Mouse (Mus musculus) left cerebral cortex, postnatal 36 days (tissue): ENCODE measurements at regions not wholly inside any gene's neighbourhood (a gene's known extent, or its start where the extent isn't known, plus 50 kb on each side); places are given as distances from the start of the nearest gene placed in this dataset.

Experiments used
- DNase-seq, 2 experiments: peaks; one replicate each; pipeline ENCODE4 v3.0.0; 2021 to 2022; ENCODE audit warnings: low spot score in 2 of 2, mixed read lengths in 1 of 2
- intact Hi-C: fragments of 180-260 bp; cut with DNase I; formaldehyde crosslinking; loops from one replicate; pipeline ENCODE4 v1.15.1; 2025

DNA sequence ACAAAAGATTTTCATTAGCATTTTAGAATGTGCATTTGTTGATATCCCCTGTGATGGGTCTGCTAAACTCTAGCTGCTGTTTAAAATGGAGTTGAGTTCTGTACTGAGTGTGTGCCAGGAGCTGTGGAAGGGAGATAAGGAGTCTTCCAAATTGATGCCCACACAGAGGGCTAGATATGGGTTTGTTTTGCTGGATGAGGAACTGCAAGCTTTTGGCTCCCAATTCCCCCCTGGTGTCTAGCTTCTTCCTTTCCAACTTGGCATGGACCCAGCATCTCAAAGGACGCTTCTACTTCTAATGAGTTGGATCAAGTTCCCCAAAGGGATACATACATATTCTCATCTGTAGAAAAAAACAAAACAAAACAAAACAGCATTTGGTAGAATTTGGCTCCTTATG is 577.0 kb upstream of the Large1 start:
- peak; percentile 5 to 11 for DNase-seq
- intact Hi-C loops: no loop called here

DNA sequence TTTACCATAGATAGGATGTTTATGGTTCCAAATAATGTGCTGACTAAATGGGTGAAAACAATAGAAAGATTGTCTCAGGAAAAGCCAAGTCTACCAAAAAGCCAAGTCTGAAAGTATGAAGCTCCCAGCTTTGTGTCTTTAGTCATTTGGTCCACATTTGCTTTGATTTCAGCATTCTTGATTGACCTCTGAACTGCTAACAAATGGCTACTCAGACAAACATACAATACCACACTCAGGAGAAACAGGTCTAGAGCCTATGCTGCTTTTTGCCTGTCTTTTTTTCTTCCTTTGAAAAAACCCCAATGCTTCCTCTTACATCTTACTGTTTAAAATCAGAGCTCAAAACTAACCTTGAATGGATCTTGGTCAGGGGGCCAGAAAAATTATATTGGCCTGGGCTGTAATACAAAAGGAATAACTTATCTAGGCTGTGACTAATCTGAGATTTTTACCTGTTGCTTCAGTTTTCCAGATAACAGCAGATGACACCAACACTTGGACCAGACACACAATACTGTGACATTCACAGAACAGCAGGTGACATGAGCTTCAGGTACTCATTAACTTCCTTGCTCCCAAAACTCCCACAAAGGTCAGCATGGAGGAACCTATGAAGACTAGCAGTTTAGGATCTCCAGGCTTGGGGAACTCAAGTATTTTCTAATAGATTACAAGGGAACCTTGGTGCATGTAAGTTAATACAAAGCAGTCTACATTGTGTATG is 572.3 kb upstream of the Large1 start:
- no peak for DNase-seq
- intact Hi-C loops: no loop called here

GRCm38 (mm10) chr8:73923181-73923580 is 569.8 kb upstream of the Large1 start:
- intact Hi-C loops: no loop called here
- peak; percentile 7 to 11 for DNase-seq

- peak in 1 of 2 experiments; percentile 10 for DNase-seq
Measured at GRCm38 (mm10) chr8:73921158-73921557, 567.8 kb upstream of the Large1 start.

DNA sequence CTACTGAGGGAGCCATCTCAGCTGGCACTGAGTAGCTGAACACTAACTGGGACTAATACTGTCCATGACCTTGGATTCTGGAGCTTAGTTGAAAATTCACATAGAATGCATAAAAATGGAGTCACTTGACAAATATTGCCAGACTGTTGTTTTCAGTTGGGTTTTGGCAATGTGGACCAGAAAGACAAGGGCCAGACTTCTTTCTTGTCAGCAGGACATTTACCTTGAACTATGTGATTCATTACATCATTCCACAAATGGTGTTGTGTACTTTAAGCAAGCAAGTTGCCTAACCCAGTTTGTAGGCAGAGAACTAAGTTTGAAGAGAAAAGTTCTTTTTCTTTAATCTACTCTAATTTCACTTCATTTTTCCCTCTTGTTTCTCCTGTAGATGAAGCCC is 567.2 kb upstream of the Large1 start:
- no peak for DNase-seq
- intact Hi-C loops: no loop called here

More at GRCm38 (mm10) chr8:73921158-73921557, 567.8 kb upstream of the Large1 start:
- intact Hi-C loops: no loop called here

DNA sequence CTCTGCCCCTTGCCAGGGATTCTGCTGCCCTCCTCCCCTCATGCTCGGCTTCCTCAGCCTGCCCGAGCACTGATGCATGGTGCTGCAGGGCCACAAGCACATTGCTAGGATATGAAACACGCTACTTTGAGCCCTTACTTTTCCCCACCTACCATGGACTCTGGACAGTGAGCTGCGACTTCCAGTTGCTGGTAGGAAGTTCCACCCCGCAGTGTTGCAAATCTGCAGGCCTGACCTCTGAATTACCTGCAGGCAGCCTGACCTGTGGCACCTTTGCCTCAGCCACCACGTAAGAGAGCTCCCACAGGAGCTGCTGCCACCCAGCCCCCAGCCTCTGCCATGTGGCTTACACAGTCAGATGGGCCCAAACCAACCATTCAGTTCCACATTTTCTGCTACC is 551.7 kb upstream of the Large1 start:
- DNase-seq: no peak
- intact Hi-C loops: no loop called here

DNA sequence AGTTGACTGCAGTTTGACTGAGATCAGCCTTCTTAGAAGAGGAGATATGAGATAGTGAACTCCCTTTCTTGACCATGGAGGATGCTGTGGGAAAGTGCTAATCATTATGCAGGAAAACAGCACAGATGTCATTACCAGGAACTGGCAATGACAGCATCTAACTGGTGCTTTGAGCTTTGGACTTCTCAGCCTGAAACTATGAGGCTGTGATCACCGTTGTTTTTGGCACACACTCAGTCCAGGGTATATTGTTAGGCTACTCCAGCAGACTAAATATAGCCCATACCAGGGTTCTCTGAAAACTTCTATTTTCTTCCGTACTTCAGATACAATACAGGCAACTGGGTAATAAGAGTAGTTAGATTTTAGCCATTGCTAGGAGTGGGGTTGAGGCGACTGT is 550.5 kb upstream of the Large1 start:
- no peak for DNase-seq

DNA sequence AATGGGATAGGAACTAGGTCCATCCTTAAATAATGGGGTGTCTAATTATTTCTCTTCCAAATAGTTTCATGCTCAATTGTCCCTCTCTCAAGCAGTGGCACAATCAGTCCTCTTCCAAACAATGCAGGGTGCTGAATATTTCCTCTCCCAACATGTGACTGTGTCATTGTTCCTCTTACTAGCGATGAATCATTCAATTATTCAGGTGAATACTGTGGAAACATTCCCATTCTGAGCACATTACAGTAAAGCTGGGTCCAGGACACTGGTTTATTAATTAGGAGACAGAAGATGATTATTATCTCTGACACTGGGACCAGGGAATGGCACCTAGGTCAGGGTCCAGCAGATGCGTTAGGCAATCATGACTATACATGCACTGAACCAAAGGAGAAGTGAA is 532.6 kb upstream of the Large1 start:
- intact Hi-C loops: no loop called here
- DNase-seq: no peak

More for the DNA sequence above, 550.5 kb upstream of the Large1 start:
- intact Hi-C loops: no loop called here

DNA sequence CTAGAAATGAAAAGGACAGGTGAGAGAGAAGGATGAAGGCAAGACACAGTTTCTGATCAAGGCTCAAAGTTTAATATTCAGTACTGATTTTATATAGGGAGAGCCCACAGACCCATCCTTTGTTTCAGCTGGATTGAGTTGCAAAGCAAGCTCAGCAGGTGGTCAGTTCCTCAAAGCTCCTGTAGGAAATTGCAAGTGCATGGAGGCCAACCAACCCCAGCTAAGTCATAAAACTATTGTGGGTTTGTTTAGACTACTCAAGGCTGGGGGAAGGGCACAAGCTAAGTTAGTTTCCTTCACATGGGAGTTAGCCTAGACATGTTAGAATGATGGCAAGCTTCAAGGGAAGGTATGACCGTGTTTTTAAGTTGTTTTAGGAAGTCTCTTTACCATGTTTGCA is 528.3 kb upstream of the Large1 start:
- DNase-seq: no peak
- intact Hi-C loops: no loop called here
